Mouse (Mus musculus): ENCODE data around the gene Pirb. TPM values are rescaled to one million over a fixed set of nuclear protein-coding genes. Genes with fewer than 3 reads are reported as not detected.

Pirb gene
- polyA plus RNA-seq, 1 experiment from 2014 or later = 0.10 TPM

Other genes starting within 250 kb of the Pirb start
- gene Tarm1, start 217.8 kb downstream of the Pirb start, polyA plus RNA-seq (2014; fragmentation: Nextera tagmentation; extraction: Ambion mirVana) = not detected in 2 replicates
- 0.13 and 0.23 TPM in 2 replicates for gene Oscar, start 104.2 kb downstream of the Pirb start, polyA plus RNA-seq (2014; fragmentation: Nextera tagmentation; extraction: Ambion mirVana)
- 424 and 576 TPM in 2 replicates for gene Ndufa3, start 103.0 kb downstream of the Pirb start, polyA plus RNA-seq (2014; fragmentation: Nextera tagmentation; extraction: Ambion mirVana)
- gene Tfpt, start 90.5 kb downstream of the Pirb start, polyA plus RNA-seq (2014; fragmentation: Nextera tagmentation; extraction: Ambion mirVana) = 31.3 and 34.8 TPM in 2 replicates
- 99.7 and 102 TPM in 2 replicates for gene Prpf31, start 90.4 kb downstream of the Pirb start, polyA plus RNA-seq (2014; fragmentation: Nextera tagmentation; extraction: Ambion mirVana)
- gene Cnot3, start 75.1 kb downstream of the Pirb start, polyA plus RNA-seq (2014; fragmentation: Nextera tagmentation; extraction: Ambion mirVana) = 40.5 and 44.2 TPM in 2 replicates
- 10.2 and 12.3 TPM in 2 replicates for gene Leng1, start 54.6 kb downstream of the Pirb start, polyA plus RNA-seq (2014; fragmentation: Nextera tagmentation; extraction: Ambion mirVana)
- gene Tmc4, start 42.8 kb downstream of the Pirb start, polyA plus RNA-seq (2014; fragmentation: Nextera tagmentation; extraction: Ambion mirVana) = 1.8 and 2.1 TPM in 2 replicates
- gene Tsen34, start 27.5 kb downstream of the Pirb start, polyA plus RNA-seq (2014; fragmentation: Nextera tagmentation; extraction: Ambion mirVana) = 233 TPM in 2 replicates
- gene Mboat7, start 26.9 kb downstream of the Pirb start, polyA plus RNA-seq (2014; fragmentation: Nextera tagmentation; extraction: Ambion mirVana) = 35.1 and 49.3 TPM in 2 replicates
- 1,006 and 1,170 TPM in 2 replicates for gene Rps9, start 16.4 kb downstream of the Pirb start, polyA plus RNA-seq (2014; fragmentation: Nextera tagmentation; extraction: Ambion mirVana)
- gene Gm15448, start 105.3 kb upstream of the Pirb start, polyA plus RNA-seq (2014; fragmentation: Nextera tagmentation; extraction: Ambion mirVana) = not detected in 2 replicates
- gene Pira2, start 124.7 kb upstream of the Pirb start, polyA plus RNA-seq (2014; fragmentation: Nextera tagmentation; extraction: Ambion mirVana) = not detected in 2 replicates
- not detected in 2 replicates for gene Gm14548, start 177.7 kb upstream of the Pirb start, polyA plus RNA-seq (2014; fragmentation: Nextera tagmentation; extraction: Ambion mirVana)
- not detected in 2 replicates for gene Lilra6, start 195.1 kb upstream of the Pirb start, polyA plus RNA-seq (2014; fragmentation: Nextera tagmentation; extraction: Ambion mirVana)